Mouse (Mus musculus) hindbrain, postnatal 0 days (tissue): ENCODE results near the gene Aldh1a2. TPM values are rescaled to one million over a fixed set of nuclear protein-coding genes. Genes with fewer than 3 reads are reported as not detected.

Source experiments
- ATAC-seq: fragments of 200-750 bp; cut with Nextera tagmentation; 2 replicates; pipeline ENCODE4 v1.8.0; 2017; ENCODE audit warnings: mild to moderate bottlenecking, moderate TSS enrichment, moderate library complexity
- DNase-seq: peaks from one replicate; pipeline ENCODE4 v3.0.0-alpha.2; 2015; ENCODE audit warnings: low spot score
- H3K27ac ChIP-seq: fragments of 300-500 bp; sonication (generic); 2 replicates; pipeline ENCODE4 v1.5.1; 2014; ENCODE audit warnings: mild to moderate bottlenecking
- H3K27me3 ChIP-seq: fragments of 300-500 bp; sonication (generic); 2 replicates; pipeline ENCODE4 v1.6.1; 2014; ENCODE audit warnings: low read length, mixed read lengths; ENCODE audit not compliant: insufficient read depth
- H3K36me3 ChIP-seq: fragments of 300-500 bp; sonication (generic); 2 replicates; pipeline ENCODE4 v1.6.1; 2014; ENCODE audit warnings: low read length, mixed read lengths; ENCODE audit not compliant: insufficient read depth
- H3K4me1 ChIP-seq: fragments of 300-500 bp; sonication (generic); 2 replicates; pipeline ENCODE4 v1.6.1; 2014; ENCODE audit warnings: antibody characterized with exemption, low read length, mixed read lengths; ENCODE audit not compliant: insufficient read depth
- H3K4me2 ChIP-seq: fragments of 300-500 bp; sonication (generic); 2 replicates; pipeline ENCODE4 v1.6.1; 2014; ENCODE audit warnings: low read depth, mild to moderate bottlenecking, low read length, moderate library complexity, mixed read lengths
- H3K4me3 ChIP-seq: fragments of 300-500 bp; sonication (generic); 2 replicates; pipeline ENCODE4 v1.5.1; 2014; ENCODE audit warnings: low read length
- H3K9ac ChIP-seq: fragments of 300-500 bp; sonication (generic); replicated peaks from 2 replicates; pipeline ENCODE4 v1.6.1; 2014; ENCODE audit warnings: mild to moderate bottlenecking, low read length, moderate library complexity, mixed read lengths
- H3K9me3 ChIP-seq: fragments of 300-500 bp; sonication (generic); 2 replicates; pipeline ENCODE4 v1.6.1; 2016; ENCODE audit warnings: low read length, mixed read lengths
- CTCF ChIP-seq: IDR thresholded peaks from 2 replicates; pipeline ENCODE4 v1.5.1; 2016; ENCODE audit warnings: antibody characterized with exemption, control low read depth, low read depth
- WGBS: fragments of 180-500 bp; shearing (Covaris S2); extraction: QIAGEN DNeasy Blood & Tissue Kit; methylation state at CpG from one replicate; pipeline ENCODE4 v1.1.7; 2014; 5-methylcytosine and 5-hydroxymethylcytosine counted together
- polyA plus RNA-seq: library from polyadenylated mRNA; unstranded; fragments of >200 nt; fragmentation: Nextera tagmentation; extraction: Ambion mirVana; gene quantifications from 2 replicates; pipeline ENCODE4 v1.2.1, GENCODE M21; 2015
- total RNA-seq: library from RNA; depleted of rRNA; stranded (reverse); fragments of >200 nt; gene quantifications from 2 replicates; pipeline ENCODE4 v1.2.3, GENCODE M21; 2014

Gene Aldh1a2
- total and polyA plus RNA-seq, 2 experiments from 2014 or later = 20.4 to 31.4 TPM

GRCm38 (mm10) chr9:71230011-71230410 is 14.4 kb downstream of the Aldh1a2 start:
- Histone ChIP-seq H3K9ac (no peak overlapping the region), H3K36me3 (no peaks in the 10 kb centered on the region), H3K27ac (no peak overlapping the region), H3K4me3 (no peak overlapping the region), H3K27me3 (no peaks in the 10 kb centered on the region), H3K4me1 (no peaks in the 10 kb centered on the region), H3K9me3 (no peaks in the 10 kb centered on the region), H3K4me2 (no peak overlapping the region)
- no peak for TF ChIP-seq CTCF
- ATAC-seq (no peak), DNase-seq (no peak)
- WGBS = 38% methylated on average over 6 of the region's 6 CpGs

GRCm38 (mm10) chr9:71236540-71236939 is 21.0 kb downstream of the Aldh1a2 start:
- no peak for ATAC-seq
- H3K4me3 ChIP-seq = no peak overlapping the region
- 61% methylated on average over 1 of the region's 1 CpGs for WGBS
- H3K27ac ChIP-seq = no peak overlapping the region
- no peaks in the 10 kb centered on the region for H3K4me1 ChIP-seq
- H3K9ac ChIP-seq = no peak overlapping the region
- no peaks in the 10 kb centered on the region for H3K27me3 ChIP-seq
- H3K4me2 ChIP-seq = no peak overlapping the region
- no peak for DNase-seq
- H3K36me3 ChIP-seq = no peaks in the 10 kb centered on the region
- no peak for TF ChIP-seq CTCF
- no peaks in the 10 kb centered on the region for H3K9me3 ChIP-seq

DNA sequence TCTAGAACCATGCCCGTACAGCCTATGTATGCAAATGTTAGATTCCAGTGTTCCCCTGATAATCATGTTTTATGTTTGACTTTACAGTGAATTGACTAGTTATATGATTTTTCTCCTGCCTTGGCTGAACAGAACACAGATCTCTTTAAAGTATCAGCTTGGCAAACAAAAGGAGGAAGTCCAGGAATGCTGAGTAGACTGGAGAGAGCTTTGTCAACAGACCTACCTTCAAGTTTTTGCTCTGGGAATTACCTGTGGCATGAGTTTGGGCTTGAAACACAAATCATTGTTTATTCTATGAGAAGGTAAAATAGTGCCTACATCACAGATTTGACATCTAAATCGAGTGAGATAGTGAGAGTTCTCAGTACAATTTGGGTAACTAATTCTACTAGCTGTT is 24.3 kb downstream of the Aldh1a2 start:
- no peak for TF ChIP-seq CTCF
- ATAC-seq (no peak), DNase-seq (no peak)
- Histone ChIP-seq H3K27ac (no peak overlapping the region), H3K4me2 (no peak overlapping the region), H3K4me1 (no peaks in the 10 kb centered on the region), H3K9me3 (no peaks in the 10 kb centered on the region), H3K4me3 (no peak overlapping the region), H3K27me3 (no peaks in the 10 kb centered on the region), H3K36me3 (no peaks in the 10 kb centered on the region), H3K9ac (no peak overlapping the region)
- WGBS = 83% methylated on average over 2 of the region's 2 CpGs

- Histone ChIP-seq H3K27me3 (no peaks in the 10 kb centered on the region), H3K4me1 (no peaks in the 10 kb centered on the region), H3K9ac (no peak overlapping the region), H3K4me2 (no peak overlapping the region), H3K36me3 (no peaks in the 10 kb centered on the region), H3K4me3 (no peak overlapping the region), H3K9me3 (no peaks in the 10 kb centered on the region), H3K27ac (no peak overlapping the region)
- ATAC-seq (no peak), DNase-seq (no peak)
- 55% methylated on average over 10 of the region's 10 CpGs for WGBS
- TF ChIP-seq CTCF = no peak
Measured at GRCm38 (mm10) chr9:71241515-71242411, 26.2 kb downstream of the Aldh1a2 start.

GRCm38 (mm10) chr9:71242412-71242781 is 26.8 kb downstream of the Aldh1a2 start:
- Histone ChIP-seq H3K27ac (no peak overlapping the region), H3K36me3 (no peaks in the 10 kb centered on the region), H3K4me1 (no peaks in the 10 kb centered on the region), H3K9me3 (no peaks in the 10 kb centered on the region), H3K27me3 (no peaks in the 10 kb centered on the region), H3K4me2 (no peak overlapping the region), H3K9ac (no peak overlapping the region), H3K4me3 (no peak overlapping the region)
- no peak for ATAC-seq
- WGBS = 92% methylated on average over 5 of the region's 5 CpGs
- no peak for DNase-seq
- no peak for TF ChIP-seq CTCF

GRCm38 (mm10) chr9:71254380-71254779 is 38.8 kb downstream of the Aldh1a2 start:
- Histone ChIP-seq H3K4me2 (no peak overlapping the region), H3K9me3 (no peaks in the 10 kb centered on the region), H3K9ac (no peak overlapping the region), H3K4me3 (no peak overlapping the region), H3K36me3 (no peaks in the 10 kb centered on the region), H3K4me1 (no peaks in the 10 kb centered on the region), H3K27ac (no peak overlapping the region), H3K27me3 (no peaks in the 10 kb centered on the region)
- 70% methylated on average over 2 of the region's 2 CpGs for WGBS
- TF ChIP-seq CTCF = no peak
- DNase-seq (no peak), ATAC-seq (no peak)

GRCm38 (mm10) chr9:71262711-71263110 is 47.1 kb downstream of the Aldh1a2 start:
- H3K4me3 ChIP-seq = no peak overlapping the region
- WGBS = 77% methylated on average over 3 of the region's 3 CpGs
- H3K27ac ChIP-seq = no peak overlapping the region
- no peak overlapping the region for H3K4me2 ChIP-seq
- ATAC-seq (no peak), DNase-seq (no peak)
- no peak for TF ChIP-seq CTCF
- no peaks in the 10 kb centered on the region for H3K4me1 ChIP-seq
- no peaks in the 10 kb centered on the region for H3K36me3 ChIP-seq
- H3K9me3 ChIP-seq = no peaks in the 10 kb centered on the region
- no peaks in the 10 kb centered on the region for H3K27me3 ChIP-seq
- H3K9ac ChIP-seq = no peak overlapping the region
